Mouse (Mus musculus) gastrocnemius, postnatal 25 days (tissue): ENCODE measurements around the gene Dag1. TPM values are rescaled to one million over a fixed set of nuclear protein-coding genes. Genes with fewer than 3 reads are reported as not detected.
"Not testable (repeated sequence)": the region's sequence is repeated elsewhere in the genome, so short reads cannot be mapped to it uniquely, and the experiment has no call there.

Source experiments
- DNase-seq: peaks from one replicate; pipeline ENCODE4 v3.0.0; 2022
- total RNA-seq, 2 experiments: library from RNA; stranded (reverse); gene quantifications; 1 replicate in 1 of 2; 2 replicates in 1 of 2; pipeline ENCODE4 v1.2.3; 2021

The Dag1 gene
- total RNA-seq, 2 experiments from 2014 or later, result 169 to 183 TPM

DNA sequence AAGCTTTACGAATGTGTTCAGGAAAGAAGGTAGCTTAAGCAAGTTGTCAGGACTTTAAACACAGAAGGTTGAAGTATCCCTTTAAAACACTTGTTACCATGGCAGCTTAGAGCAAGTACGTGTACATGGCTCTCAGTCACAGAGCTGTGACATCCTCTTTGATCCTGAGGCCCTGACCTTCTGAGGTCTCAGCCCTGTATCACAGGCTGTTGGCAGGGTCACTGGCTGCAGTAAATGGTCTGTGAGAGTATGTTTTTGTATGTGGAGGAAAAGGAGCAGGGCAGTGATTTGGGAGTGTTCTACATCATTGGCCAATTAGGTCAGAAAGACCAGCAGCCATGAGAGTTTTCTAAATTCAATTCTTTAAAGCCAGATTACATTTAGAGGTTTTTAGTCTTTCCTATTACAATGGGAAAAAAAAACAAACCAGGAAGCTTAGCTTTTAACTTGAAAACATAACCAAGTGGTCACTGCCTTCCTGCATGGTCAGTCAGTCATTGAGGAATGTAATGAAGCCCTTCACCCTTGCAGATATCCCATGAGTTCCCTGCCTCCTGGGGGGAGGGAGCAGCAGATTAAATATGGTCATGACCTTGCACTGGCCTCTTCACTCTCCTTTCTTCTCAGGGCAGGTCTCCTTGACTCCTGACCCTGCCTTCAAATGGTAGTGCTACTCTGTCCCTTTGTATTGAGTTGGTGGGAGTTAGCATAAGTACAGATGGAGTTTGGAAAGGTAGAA is 35.7 kb downstream of the Dag1 start:
- no peak for DNase-seq

- no peak for DNase-seq
These were observed 38.6 kb downstream of the Dag1 start for GRCm38 (mm10) chr9:108225166-108225565.

DNA sequence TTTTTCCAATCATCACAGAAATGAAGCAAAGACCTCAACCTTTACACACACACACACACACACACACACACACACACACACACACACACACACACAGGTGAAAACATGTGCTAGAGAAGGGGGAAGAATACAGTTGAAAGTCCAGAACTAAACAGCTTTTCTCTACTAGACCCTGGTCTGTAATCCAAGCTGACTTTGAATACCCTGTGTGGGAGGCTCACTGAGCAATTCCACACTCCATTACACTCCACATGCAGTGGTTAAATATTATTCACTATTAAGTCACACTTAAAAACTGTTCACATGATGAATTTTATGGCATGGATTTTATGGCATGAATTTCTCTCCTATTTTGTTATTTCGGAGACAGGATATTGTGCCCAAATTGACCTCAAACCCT is 40.1 kb downstream of the Dag1 start:
- no peak for DNase-seq

DNA sequence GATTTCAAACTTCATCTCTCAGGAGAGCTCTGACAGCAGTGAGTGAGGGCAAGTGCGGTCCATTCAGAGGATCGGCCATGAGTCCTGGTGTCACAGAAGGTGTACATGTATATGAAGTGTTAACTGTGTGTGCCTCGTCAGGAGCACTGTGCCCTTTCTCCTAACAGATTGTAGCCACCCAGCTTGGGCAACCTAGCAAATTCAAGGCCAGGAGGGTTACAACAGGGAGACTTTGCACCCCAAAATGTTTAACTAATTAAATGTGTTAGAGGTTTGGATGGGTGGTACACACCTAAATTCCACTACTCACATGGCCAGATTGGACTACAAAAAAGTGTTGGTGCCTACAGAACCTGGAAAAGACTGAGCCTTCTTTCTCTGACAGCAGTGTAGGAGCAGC is 42.2 kb downstream of the Dag1 start:
- DNase-seq, result no peak

DNA sequence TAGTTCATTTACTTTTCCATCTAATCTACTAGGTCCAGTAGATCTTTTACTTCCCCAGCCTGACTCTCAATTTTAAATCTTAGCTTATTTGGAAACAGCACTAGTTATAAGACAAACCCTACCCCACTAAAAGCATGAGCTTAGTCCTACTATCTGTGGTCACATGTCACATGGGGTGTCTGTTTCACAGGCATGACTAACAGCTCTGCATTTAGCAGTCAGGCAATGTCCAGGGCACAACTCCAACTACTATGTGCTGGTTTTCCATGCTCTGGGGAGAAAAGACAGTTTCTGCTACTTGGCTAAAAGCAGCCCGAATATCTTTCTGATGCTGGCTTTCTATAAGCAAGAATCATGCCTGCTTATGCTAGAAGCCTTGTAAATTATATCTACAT is 43.4 kb downstream of the Dag1 start:
- DNase-seq, result peak; percentile 65

GRCm38 (mm10) chr9:108219766-108220379 is 43.9 kb downstream of the Dag1 start:
- DNase-seq, result peak; percentile 44

DNA sequence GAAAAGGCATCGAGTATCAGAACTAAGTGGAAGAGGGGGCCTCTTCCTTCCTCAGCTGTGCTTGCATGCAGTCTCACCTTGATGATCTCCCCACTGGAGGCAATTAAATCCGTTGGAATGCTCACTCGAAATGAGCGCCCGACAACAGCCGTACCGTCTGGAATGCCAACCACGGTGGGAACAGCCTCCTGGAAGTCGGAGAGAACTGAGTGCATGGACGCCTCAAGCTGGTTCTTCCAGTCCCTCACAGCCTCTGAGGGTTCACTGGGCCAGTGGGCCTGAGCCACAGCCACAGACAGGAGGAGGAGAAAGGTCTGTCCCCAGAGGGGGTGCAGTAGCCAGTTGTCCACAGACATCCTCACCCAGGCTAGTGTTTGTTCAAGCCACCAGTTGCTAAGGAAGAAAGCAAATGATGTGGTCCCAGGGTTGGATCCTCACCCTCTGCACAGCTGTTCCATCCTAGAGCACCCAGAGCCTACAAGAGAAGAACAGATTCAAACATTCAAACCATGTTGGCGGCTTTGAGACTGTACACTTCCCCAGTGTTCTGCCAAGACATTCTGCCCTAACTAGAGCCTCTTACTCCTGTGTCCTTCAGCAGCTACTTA is 45.7 kb downstream of the Dag1 start:
- peak; percentile 19 for DNase-seq

DNA sequence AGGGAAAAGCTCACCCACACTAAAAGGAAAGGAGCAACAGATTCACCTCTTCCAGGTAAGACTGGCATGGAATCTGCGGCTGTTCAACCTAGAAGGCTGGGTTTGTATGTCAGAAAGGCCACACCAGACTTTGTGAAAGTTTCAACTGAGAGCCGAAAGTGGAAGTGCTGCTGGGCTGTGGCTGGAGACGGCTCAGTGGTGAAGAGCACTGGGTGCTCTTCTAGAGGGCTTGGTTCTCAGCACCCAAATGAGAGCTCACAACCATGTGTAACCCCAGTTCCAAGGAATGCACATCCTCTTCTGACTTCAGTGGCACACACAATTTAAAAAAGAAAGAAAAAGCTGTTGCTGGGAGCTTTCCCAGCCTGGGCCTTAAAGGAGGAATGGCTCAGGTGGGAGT is 46.4 kb downstream of the Dag1 start:
- no peak for DNase-seq

- DNase-seq, result no peak
These were observed 50.7 kb downstream of the Dag1 start for GRCm38 (mm10) chr9:108213105-108213504.

- peak; percentile 22 for DNase-seq
These were observed 51.3 kb downstream of the Dag1 start for GRCm38 (mm10) chr9:108212426-108212825.

- no peak for DNase-seq
These were observed 58.2 kb downstream of the Dag1 start for GRCm38 (mm10) chr9:108205571-108205901.

DNA sequence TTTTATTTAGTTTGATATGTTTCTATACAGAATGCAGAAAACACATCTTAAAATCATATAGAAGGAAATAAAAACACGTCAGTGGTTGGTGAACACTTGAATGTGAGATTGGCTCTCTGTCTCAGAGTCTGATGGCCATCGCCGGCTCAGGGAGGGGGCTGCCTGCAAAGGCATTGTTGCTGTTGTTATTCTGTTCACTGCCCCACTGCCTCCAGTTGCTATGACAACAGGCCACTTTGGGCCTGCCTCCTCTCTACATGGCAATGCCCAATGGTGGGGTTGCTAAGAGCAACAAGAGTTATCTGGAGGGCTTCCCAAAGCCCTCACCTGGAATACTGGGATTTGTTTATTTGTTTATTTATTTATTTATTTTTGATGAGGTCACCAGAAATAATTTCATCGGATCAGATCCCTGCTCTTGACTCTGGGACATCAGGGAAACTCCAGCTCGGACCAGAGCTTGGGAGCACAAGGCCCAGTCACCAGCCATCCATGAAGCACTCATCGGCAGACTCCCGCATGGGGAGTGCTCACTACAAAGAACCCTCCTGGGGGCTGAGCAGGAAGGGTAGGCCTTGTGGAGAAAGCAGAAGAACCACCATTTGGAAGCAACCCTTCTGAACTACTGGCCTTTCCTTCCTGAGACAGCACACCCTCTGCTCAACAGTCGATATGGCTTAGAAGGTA is 58.7 kb downstream of the Dag1 start:
- no peak for DNase-seq

DNA sequence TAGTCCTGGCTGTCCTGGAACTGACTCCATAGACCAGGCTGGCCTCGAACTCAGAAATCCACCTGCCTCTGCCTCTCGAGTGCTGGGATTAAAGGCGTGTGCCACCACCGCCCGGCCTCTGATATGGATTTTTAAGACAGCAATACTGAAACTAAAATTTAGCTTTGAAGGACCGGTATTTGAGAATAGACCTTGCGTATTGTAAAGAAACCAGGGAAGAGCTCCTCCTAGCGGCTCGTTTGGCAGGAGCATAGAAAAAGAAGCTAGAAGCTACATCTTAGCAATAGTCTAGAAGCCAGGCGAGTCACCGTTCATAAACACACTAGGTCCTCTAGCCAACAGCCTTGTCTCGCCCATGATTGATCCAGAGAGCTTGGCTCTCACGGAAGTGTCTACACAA is 60.7 kb downstream of the Dag1 start:
- peak; percentile 32 for DNase-seq

- no peak for DNase-seq
These were observed 61.6 kb downstream of the Dag1 start for GRCm38 (mm10) chr9:108202169-108202568.

- peak; percentile 93 for DNase-seq
These were observed 62.6 kb downstream of the Dag1 start for GRCm38 (mm10) chr9:108201160-108201559.

DNA sequence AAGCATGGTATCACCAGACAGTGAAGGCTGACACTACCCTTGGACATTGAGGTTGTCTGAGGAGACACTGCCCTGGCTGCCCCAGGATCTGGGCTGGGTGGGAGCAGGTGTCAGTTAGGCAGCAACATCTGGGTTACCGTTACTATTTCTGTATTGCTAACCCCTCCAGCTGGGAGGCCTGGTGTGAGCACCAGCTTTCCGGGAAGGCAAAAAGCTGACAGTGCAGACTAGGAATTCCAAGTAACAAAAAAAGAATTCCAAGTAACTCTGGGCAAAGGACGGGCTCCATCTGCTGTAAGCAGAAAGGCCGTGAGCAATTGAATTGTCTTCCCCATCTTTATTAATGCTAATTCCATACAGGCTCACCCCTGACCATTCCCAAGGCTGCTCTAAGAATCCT is 65.1 kb downstream of the Dag1 start:
- DNase-seq, result no peak

DNA sequence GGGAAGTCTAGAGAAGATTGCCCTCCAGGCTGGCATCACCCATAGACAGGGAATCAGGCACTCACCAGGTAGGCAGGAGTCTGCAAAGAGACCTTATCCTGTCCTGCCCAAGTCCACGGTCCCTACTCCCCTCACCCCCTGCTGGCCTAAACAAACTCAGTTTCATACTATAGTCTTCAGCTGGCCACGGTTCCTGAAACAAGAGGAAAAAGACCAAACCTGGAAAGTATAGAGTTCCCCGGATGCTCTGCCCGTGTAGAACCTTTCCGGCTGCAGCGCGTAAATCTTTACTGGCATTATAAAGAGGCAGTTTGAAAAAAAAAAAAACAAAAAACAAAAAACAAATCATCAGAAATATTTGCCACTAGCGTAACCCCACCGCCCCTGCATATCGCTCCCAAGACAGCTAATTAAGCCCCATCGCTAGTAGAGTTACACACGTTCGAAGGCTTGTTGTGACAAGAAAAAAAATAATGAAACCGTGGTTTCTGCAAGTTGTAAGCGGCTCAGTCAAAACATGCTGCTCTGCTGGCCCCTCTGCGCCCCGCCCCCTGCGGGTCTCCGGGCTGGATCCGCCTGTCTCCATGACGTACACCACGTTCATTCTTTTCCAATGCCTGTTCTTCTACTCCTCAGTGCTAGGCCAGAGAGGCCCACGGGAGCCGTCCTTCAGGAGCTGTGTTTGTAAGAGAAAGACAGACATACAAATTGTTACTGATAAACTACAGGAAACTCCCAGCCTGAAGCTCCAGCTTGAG is 66.7 kb downstream of the Dag1 start:
- DNase-seq, result no peak

- not testable (repeated sequence) for DNase-seq
These were observed 67.5 kb downstream of the Dag1 start for GRCm38 (mm10) chr9:108196222-108196621.

- DNase-seq, result peak; percentile 41
These were observed 73.7 kb downstream of the Dag1 start, which contains the start of gene Bsn for GRCm38 (mm10) chr9:108189787-108190679. Gene Bsn, minus strand, starts transcription at chr9:108190384.

DNA sequence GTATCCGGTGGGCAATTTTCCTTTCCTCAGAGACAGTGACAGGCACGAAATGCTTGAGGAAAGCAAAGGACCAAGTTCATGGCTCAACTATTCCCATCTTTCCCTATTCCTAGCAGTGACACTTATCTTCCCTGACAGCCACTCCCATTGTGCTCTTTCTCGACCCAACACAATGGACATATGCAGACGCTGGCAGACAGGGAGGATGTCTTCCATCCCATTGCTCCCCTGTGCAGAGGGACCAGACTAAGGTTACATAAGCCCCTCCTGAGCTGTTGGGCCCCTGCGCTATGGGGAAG is 74.3 kb downstream of the Dag1 start:
- no peak for DNase-seq

- no peak for DNase-seq
These were observed 74.7 kb downstream of the Dag1 start for GRCm38 (mm10) chr9:108189023-108189422.
